In genomic region chr14:79003576-79003975, GRCm38 (mm10) we compare ENCODE assay signal across 8 mouse cellular contexts.
DNase-seq lines count a peak whose midpoint lies in the region; ATAC-seq lines count a peak whose summit lies in the region.

No protein-coding gene starts in this region.

- no peaks in the 10 kb centered on the region for H3K4me1 ChIP-seq in liver, embryonic 12.5 days
- H3K4me1 ChIP-seq in forebrain, embryonic 11.5 days (replicated peaks; ENCODE audit: control insufficient read depth, insufficient read depth, low read length) = no peaks in the 10 kb centered on the region

- H3K27me3 ChIP-seq in liver, embryonic 12.5 days (replicated peaks) = no peaks in the 10 kb centered on the region
- no peaks in the 10 kb centered on the region for H3K27me3 ChIP-seq in forebrain, embryonic 11.5 days (ENCODE audit: control insufficient read depth, insufficient read depth, low read length)

- no peaks in the 10 kb centered on the region for H3K9me3 ChIP-seq in liver, embryonic 12.5 days (replicated peaks)
- no peaks in the 10 kb centered on the region for H3K9me3 ChIP-seq in forebrain, embryonic 11.5 days (ENCODE audit: control insufficient read depth, low read length)

- no peak overlapping the region for H3K4me3 ChIP-seq in liver, embryonic 12.5 days
- no peak overlapping the region for H3K4me3 ChIP-seq in forebrain, embryonic 11.5 days (ENCODE audit: low read depth, low read length)

- peak; percentile 28 to 40 for DNase-seq in cerebellum, postnatal 36 days
- DNase-seq in cerebellum, adult 9-10 months = no peak
- peak; percentile 13 for DNase-seq in liver
- peak; percentile 43 to 62 for DNase-seq in adrenal gland, postnatal 36 days
- DNase-seq in layer of hippocampus, adult 8-10 months (ENCODE audit: low spot score in 2 of 2) = no peak
- no peak for DNase-seq in forebrain, embryonic 11.5 days (ENCODE audit: low spot score)

- no peak overlapping the region for H3K9ac ChIP-seq in liver, embryonic 12.5 days
- no peak overlapping the region for H3K9ac ChIP-seq in forebrain, embryonic 11.5 days (ENCODE audit: low read length)

- no peak overlapping the region for H3K4me2 ChIP-seq in liver, embryonic 12.5 days
- no peak overlapping the region for H3K4me2 ChIP-seq in forebrain, embryonic 11.5 days (ENCODE audit: low read depth, low read length, severe bottlenecking)

- no peak for ATAC-seq in liver, embryonic 12.5 days
- 0 out of 2 replicates have a peak, but pooled peaks have one; percentile 46 for ATAC-seq in megakaryocyte progenitor cell, adult 5-6 weeks (replicated peaks; ENCODE audit: poor library complexity)
- ATAC-seq in forebrain, embryonic 11.5 days (replicated peaks; ENCODE audit: low FRiP score) = no peak

- no peak overlapping the region for H3K27ac ChIP-seq in liver, embryonic 12.5 days
- H3K27ac ChIP-seq in forebrain, embryonic 11.5 days (ENCODE audit: low read depth, low read length) = no peak overlapping the region

- H3K36me3 ChIP-seq in liver, embryonic 12.5 days = no peaks in the 10 kb centered on the region
- no peaks in the 10 kb centered on the region for H3K36me3 ChIP-seq in forebrain, embryonic 11.5 days (ENCODE audit: control insufficient read depth, insufficient read depth, low read length)

- WGBS in liver, embryonic 12.5 days (ENCODE audit: insufficient replicate concordance) = 61% methylated on average over 1 of the region's 1 CpGs
- 67% methylated on average over 1 of the region's 1 CpGs for WGBS in forebrain, embryonic 11.5 days

Comparison
In these comparisons a context has a peak if more than half of its experiments do, and no peak if none do; other contexts are left out.
1. DNase-seq: peak in cerebellum, postnatal 36 days (2 of 2), liver (single experiment) and adrenal gland, postnatal 36 days (2 of 2); none in cerebellum, adult 9-10 months (single experiment), layer of hippocampus, adult 8-10 months (0 of 2) and forebrain, embryonic 11.5 days (single experiment).